Mouse (Mus musculus) kidney, postnatal 0 days (tissue): ENCODE data around the gene Fcgr4. TPM values are rescaled to one million over a fixed set of nuclear protein-coding genes. Genes with fewer than 3 reads are reported as not detected.
"Not testable (repeated sequence)": the region's sequence is repeated elsewhere in the genome, so short reads cannot be mapped to it uniquely, and the experiment has no call there.

Experiments used
- ATAC-seq: fragments of 200-750 bp; cut with Nextera tagmentation; replicated peaks from 2 replicates; pipeline ENCODE4 v1.8.0; 2017; ENCODE audit warnings: low read depth, moderate number of reproducible peaks, moderate TSS enrichment, moderate library complexity; ENCODE audit not compliant: low FRiP score
- DNase-seq: peaks from one replicate; pipeline ENCODE4 v3.0.0-alpha.2; 2016; ENCODE audit warnings: low spot score
- H3K27ac ChIP-seq: fragments of 300-500 bp; sonication (generic); 2 replicates; pipeline ENCODE4 v1.5.1; 2014; ENCODE audit warnings: mild to moderate bottlenecking
- H3K27me3 ChIP-seq: fragments of 300-500 bp; sonication (generic); 2 replicates; pipeline ENCODE4 v1.6.1; 2014; ENCODE audit warnings: low read length, mixed read lengths; ENCODE audit not compliant: insufficient read depth
- H3K36me3 ChIP-seq: fragments of 300-500 bp; sonication (generic); 2 replicates; pipeline ENCODE4 v1.6.1; 2014; ENCODE audit warnings: low read length, mixed read lengths; ENCODE audit not compliant: insufficient read depth
- H3K4me1 ChIP-seq: fragments of 300-500 bp; sonication (generic); replicated peaks from 2 replicates; pipeline ENCODE4 v1.6.1; 2014; ENCODE audit warnings: antibody characterized with exemption, low read length, mixed read lengths; ENCODE audit not compliant: insufficient read depth
- H3K4me2 ChIP-seq: fragments of 300-500 bp; sonication (generic); 2 replicates; pipeline ENCODE4 v1.6.1; 2014; ENCODE audit warnings: mild to moderate bottlenecking, low read length, moderate library complexity, mixed read lengths
- H3K4me3 ChIP-seq: fragments of 300-500 bp; sonication (generic); replicated peaks from 2 replicates; pipeline ENCODE4 v1.5.1; 2014; ENCODE audit warnings: low read depth, low read length
- H3K9ac ChIP-seq: fragments of 300-500 bp; sonication (generic); 2 replicates; pipeline ENCODE4 v1.6.1; 2014; ENCODE audit warnings: low read depth, low read length
- H3K9me3 ChIP-seq: fragments of 300-500 bp; sonication (generic); replicated peaks from 2 replicates; pipeline ENCODE4 v1.6.1; 2016; ENCODE audit warnings: low read length, inconsistent platforms, mixed read lengths
- CTCF ChIP-seq: IDR thresholded peaks from 2 replicates; pipeline ENCODE4 v1.5.1; 2016; ENCODE audit warnings: antibody characterized with exemption, low read depth, mild to moderate bottlenecking, moderate library complexity
- WGBS: fragments of 180-500 bp; shearing (Covaris S2); extraction: QIAGEN DNeasy Blood & Tissue Kit; methylation state at CpG from one replicate; pipeline ENCODE4 v1.1.7; 2014; 5-methylcytosine and 5-hydroxymethylcytosine counted together
- polyA plus RNA-seq: library from polyadenylated mRNA; unstranded; fragments of >200 nt; fragmentation: Nextera tagmentation; extraction: Ambion mirVana; gene quantifications from 2 replicates; pipeline ENCODE4 v1.2.1, GENCODE M21; 2015

The Fcgr4 gene
- polyA plus RNA-seq, 1 experiment from 2014 or later = 2.3 TPM

GRCm38 (mm10) chr1:171064491-171065242, 45.9 kb downstream of the Fcgr4 start, which contains the start of gene Fcgr3:
Gene Fcgr3 (minus strand): TSS chr1:171064935.
- H3K4me2 ChIP-seq = peak within 1 kb of the TSS; percentile 47
- H3K4me1 ChIP-seq, H3K27ac ChIP-seq, H3K9ac ChIP-seq, H3K36me3 ChIP-seq, H3K9me3 ChIP-seq: not testable (repeated sequence)
- ATAC-seq = peak; percentile 53
- H3K4me3 ChIP-seq = peak within 1 kb of the TSS; percentile 34
- 1% methylated on average over 40 of the region's 75 CpGs for WGBS
- DNase-seq = peak; percentile 78
- TF ChIP-seq CTCF = peak; percentile 53
- H3K27me3 ChIP-seq = peaks cover 16% of the 10 kb centered on the region

GRCm38 (mm10) chr1:171065243-171065587, 46.5 kb downstream of the Fcgr4 start:
- H3K27ac ChIP-seq, H3K9ac ChIP-seq, H3K9me3 ChIP-seq, H3K36me3 ChIP-seq, H3K4me1 ChIP-seq, DNase-seq: not testable (repeated sequence)
- H3K4me3 ChIP-seq = peak overlapping the region; percentile 34; the same call in 1 of the 2 replicates
- WGBS = 0% methylated on average over 14 of the region's 35 CpGs
- peak; percentile 28 for ATAC-seq
- peak overlapping the region; percentile 30; the same call in 1 of the 2 replicates for H3K4me2 ChIP-seq
- H3K27me3 ChIP-seq = peaks cover 20% of the 10 kb centered on the region

GRCm38 (mm10) chr1:171065768-171066167, 47.0 kb downstream of the Fcgr4 start:
- peaks cover 20% of the 10 kb centered on the region for H3K27me3 ChIP-seq
- ATAC-seq = peak; percentile 5
- WGBS = 5% methylated on average over 25 of the region's 45 CpGs

GRCm38 (mm10) chr1:171066583-171066982, 47.9 kb downstream of the Fcgr4 start:
- not testable (repeated sequence) for H3K4me2 ChIP-seq, H3K9ac ChIP-seq, H3K27ac ChIP-seq, H3K36me3 ChIP-seq, H3K4me1 ChIP-seq, H3K4me3 ChIP-seq, H3K9me3 ChIP-seq, DNase-seq
- peak; percentile 19; the same call in 1 of the 2 replicates for ATAC-seq
- 28% methylated on average over 2 of the region's 10 CpGs for WGBS
- peaks cover 20% of the 10 kb centered on the region for H3K27me3 ChIP-seq

More at GRCm38 (mm10) chr1:171065768-171066167, 47.0 kb downstream of the Fcgr4 start:
- H3K4me3 ChIP-seq = 0 out of 2 replicates have a peak overlapping the region, but pooled peaks have one; percentile 11
- H3K9me3 ChIP-seq, H3K27ac ChIP-seq, DNase-seq, H3K9ac ChIP-seq, H3K4me1 ChIP-seq, H3K36me3 ChIP-seq: not testable (repeated sequence)
- H3K4me2 ChIP-seq = 0 out of 2 replicates have a peak overlapping the region, but pooled peaks have one; percentile 18

GRCm38 (mm10) chr1:171067928-171068327, 49.2 kb downstream of the Fcgr4 start:
- ATAC-seq, H3K4me2 ChIP-seq, H3K4me3 ChIP-seq, DNase-seq, H3K27ac ChIP-seq, H3K4me1 ChIP-seq, H3K9ac ChIP-seq, H3K9me3 ChIP-seq, H3K36me3 ChIP-seq: not testable (repeated sequence)
- WGBS = 44% methylated on average over 5 of the region's 5 CpGs
- peaks cover 20% of the 10 kb centered on the region for H3K27me3 ChIP-seq

GRCm38 (mm10) chr1:171069508-171069907, 50.8 kb downstream of the Fcgr4 start:
- H3K4me2 ChIP-seq, H3K4me1 ChIP-seq, H3K36me3 ChIP-seq, H3K4me3 ChIP-seq, H3K27ac ChIP-seq, H3K9ac ChIP-seq, ATAC-seq, H3K9me3 ChIP-seq: not testable (repeated sequence)
- 47% methylated on average over 3 of the region's 3 CpGs for WGBS
- H3K27me3 ChIP-seq = peaks cover 21% of the 10 kb centered on the region
- peak; percentile 72 for DNase-seq

GRCm38 (mm10) chr1:171070879-171071278, 52.2 kb downstream of the Fcgr4 start:
- not testable (repeated sequence) for H3K27ac ChIP-seq, H3K4me1 ChIP-seq, H3K9me3 ChIP-seq, ATAC-seq, H3K36me3 ChIP-seq, DNase-seq, H3K9ac ChIP-seq, H3K4me2 ChIP-seq, H3K4me3 ChIP-seq
- peaks cover 17% of the 10 kb centered on the region for H3K27me3 ChIP-seq
- 27% methylated on average over 11 of the region's 16 CpGs for WGBS

- not testable (repeated sequence) for H3K4me2 ChIP-seq, H3K4me1 ChIP-seq, H3K9ac ChIP-seq, H3K27ac ChIP-seq, DNase-seq, H3K4me3 ChIP-seq, H3K9me3 ChIP-seq, H3K36me3 ChIP-seq
- WGBS = no CpG with 5 or more reads among the region's 35 CpGs
- ATAC-seq = peak; percentile 54
- H3K27me3 ChIP-seq = peaks cover 17% of the 10 kb centered on the region
These were observed 53.0 kb downstream of the Fcgr4 start for GRCm38 (mm10) chr1:171071726-171072125.

- peaks cover 17% of the 10 kb centered on the region for H3K27me3 ChIP-seq
- peak; percentile 37 for ATAC-seq
- not testable (repeated sequence) for H3K9ac ChIP-seq, H3K9me3 ChIP-seq, DNase-seq, H3K27ac ChIP-seq, H3K4me3 ChIP-seq, H3K36me3 ChIP-seq, H3K4me2 ChIP-seq, H3K4me1 ChIP-seq
- WGBS = no CpG with 5 or more reads among the region's 45 CpGs
These were observed 53.5 kb downstream of the Fcgr4 start for GRCm38 (mm10) chr1:171072217-171072616.
